In the genomic region with DNA sequence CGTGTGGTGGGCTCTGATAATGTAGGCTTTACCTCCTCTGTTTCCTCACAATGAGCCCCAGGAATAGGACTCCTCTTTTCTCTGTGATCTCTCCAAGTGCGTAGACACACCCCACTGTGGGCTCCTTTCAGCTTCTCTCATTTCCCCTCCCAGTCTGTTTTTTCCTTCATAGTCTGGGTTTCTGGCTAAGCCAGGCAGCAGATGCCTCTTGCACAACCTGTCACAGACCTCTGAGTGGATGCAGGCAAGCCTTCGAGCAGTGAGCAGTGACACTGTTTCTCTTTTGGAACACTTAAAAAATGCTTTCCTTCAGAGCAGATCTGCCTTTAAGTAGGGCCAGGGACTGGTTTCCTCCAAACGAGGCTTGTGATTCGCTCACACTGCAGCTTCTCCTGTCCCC, we compare ENCODE assay signal across 21 mouse cellular contexts. TPM values are rescaled to one million over a fixed set of nuclear protein-coding genes. Genes with fewer than 3 reads are reported as not detected.
A peak's percentile ranks its signal among the peaks of the same experiment; 100 is the strongest.
DNase-seq lines count a peak whose midpoint lies in the region; ATAC-seq and TF ChIP-seq lines count a peak whose summit lies in the region.
"Had no signal": no experiment of that assay in that cellular context is flagged by ENCODE, and none has a peak within 500 bp of the region (broad histone marks: within the 10 kb centered on the region; RNA-seq: fewer than 3 reads in every experiment).

No protein-coding gene starts in this region.

- no peak for TF ChIP-seq CTCF in thymus, adult 2 months (IDR thresholded peaks at IDR 0.05; ENCODE audit: borderline replicate concordance, control insufficient read depth, extremely low read depth, insufficient read depth, low read length, poor library complexity)

- no peak overlapping the region for H3K4me3 ChIP-seq in heart, embryonic 12.5 days
- no peak overlapping the region for H3K4me3 ChIP-seq in embryonic facial prominence, embryonic 12.5 days
- H3K4me3 ChIP-seq in thymus, adult 2 months (ENCODE audit: control insufficient read depth, insufficient read depth, low read length), result no peak overlapping the region
- H3K4me3 ChIP-seq: heart, embryonic 15.5 days; hindbrain, embryonic 13.5 days; neural tube, embryonic 12.5 days had no signal

- H3K27me3 ChIP-seq in heart, embryonic 12.5 days (replicated peaks), result no peaks in the 10 kb centered on the region
- no peaks in the 10 kb centered on the region for H3K27me3 ChIP-seq in embryonic facial prominence, embryonic 12.5 days
- no peaks in the 10 kb centered on the region for H3K27me3 ChIP-seq in thymus, adult 2 months (ENCODE audit: control insufficient read depth, insufficient read depth, low read length)
- H3K27me3 ChIP-seq: heart, embryonic 15.5 days; hindbrain, embryonic 13.5 days; neural tube, embryonic 12.5 days had no signal

- DNase-seq in heart, adult 18-20 months, result peak; percentile 55 to 74
- peak; percentile 51 for DNase-seq in 3T3-L1 (ENCODE audit: low read depth, low spot score)
- DNase-seq in thymus, adult 2 months, result no peak
- DNase-seq in layer of hippocampus, adult 11-12 months (ENCODE audit: low spot score), result no peak
- DNase-seq in adrenal gland, postnatal 25 days, result no peak
- DNase-seq: adrenal gland, postnatal 14 days; cerebellum, postnatal 14 days; kidney, adult 18-20 months; kidney, postnatal 14 days; layer of hippocampus, adult 9-11 months; thymus, postnatal 4 days had no signal

- no peaks in the 10 kb centered on the region for H3K9me3 ChIP-seq in heart, embryonic 12.5 days (replicated peaks)
- H3K9me3 ChIP-seq in embryonic facial prominence, embryonic 12.5 days, result no peaks in the 10 kb centered on the region
- H3K9me3 ChIP-seq: heart, embryonic 15.5 days; hindbrain, embryonic 13.5 days; neural tube, embryonic 12.5 days had no signal

- H3K4me1 ChIP-seq in heart, embryonic 12.5 days (replicated peaks), result no peaks in the 10 kb centered on the region
- H3K4me1 ChIP-seq in embryonic facial prominence, embryonic 12.5 days, result peaks cover 13% of the 10 kb centered on the region; the same call in 1 of the 2 replicates
- H3K4me1 ChIP-seq in thymus, adult 2 months (replicated peaks; ENCODE audit: control insufficient read depth, insufficient read depth, low read length), result peaks cover 11% of the 10 kb centered on the region
- H3K4me1 ChIP-seq: hindbrain, embryonic 13.5 days; neural tube, embryonic 12.5 days had no signal

- no peak overlapping the region for H3K4me2 ChIP-seq in heart, embryonic 12.5 days
- no peak overlapping the region for H3K4me2 ChIP-seq in embryonic facial prominence, embryonic 12.5 days (replicated peaks)
- H3K4me2 ChIP-seq: heart, embryonic 15.5 days; hindbrain, embryonic 13.5 days; neural tube, embryonic 12.5 days had no signal

- ATAC-seq in heart, embryonic 12.5 days (ENCODE audit: insufficient number of reproducible peaks, low FRiP score), result no peak
- ATAC-seq in embryonic facial prominence, embryonic 12.5 days (ENCODE audit: insufficient number of reproducible peaks, insufficient read depth, low FRiP score, low TSS enrichment), result no peak
- 0 out of 2 replicates have a peak, but pooled peaks have one; percentile 21 for ATAC-seq in megakaryocyte, adult 5-6 weeks (ENCODE audit: poor library complexity, severe bottlenecking)
- ATAC-seq: lung, postnatal 0 days had no signal

- H3K9ac ChIP-seq in heart, embryonic 12.5 days, result no peak overlapping the region
- no peak overlapping the region for H3K9ac ChIP-seq in embryonic facial prominence, embryonic 12.5 days
- H3K9ac ChIP-seq: heart, embryonic 15.5 days; hindbrain, embryonic 13.5 days; liver, embryonic 14.5 days; neural tube, embryonic 12.5 days had no signal

- no peak overlapping the region for H3K27ac ChIP-seq in heart, embryonic 12.5 days (ENCODE audit: poor library complexity, severe bottlenecking)
- 0 out of 2 replicates have a peak overlapping the region, but pooled peaks have one; percentile 17 for H3K27ac ChIP-seq in embryonic facial prominence, embryonic 12.5 days
- H3K27ac ChIP-seq in thymus, adult 2 months (ENCODE audit: control insufficient read depth, insufficient read depth, low read length), result no peak overlapping the region
- H3K27ac ChIP-seq: heart, embryonic 15.5 days; hindbrain, embryonic 13.5 days; liver, embryonic 14.5 days; neural tube, embryonic 12.5 days had no signal

- no peaks in the 10 kb centered on the region for H3K36me3 ChIP-seq in heart, embryonic 12.5 days
- H3K36me3 ChIP-seq in embryonic facial prominence, embryonic 12.5 days, result no peaks in the 10 kb centered on the region
- H3K36me3 ChIP-seq in thymus, adult 2 months (ENCODE audit: control insufficient read depth, insufficient read depth, low read length), result no peaks in the 10 kb centered on the region
- H3K36me3 ChIP-seq: G1E; heart, embryonic 15.5 days; hindbrain, embryonic 13.5 days; neural tube, embryonic 12.5 days had no signal

- no peak for TF ChIP-seq POLR2A in thymus, adult 2 months (IDR thresholded peaks at IDR 0.05; ENCODE audit: control insufficient read depth, extremely low read depth, insufficient read depth, low read length, poor library complexity)

- 54% methylated on average over 5 of the region's 5 CpGs for WGBS in heart, embryonic 12.5 days
- 48% methylated on average over 5 of the region's 5 CpGs for WGBS in embryonic facial prominence, embryonic 12.5 days
- 52% methylated on average over 5 of the region's 5 CpGs for WGBS in thymus, adult 2 months

RNA-seq across cellular contexts. Expression of gene Adamtsl3, which starts 24.2 kb away (rescaled TPM):
- 1 to 10 TPM; 6.0 to 6.4 TPM for total RNA-seq in heart, adult 18-20 months (2021)
- 0.57 and 0.63 TPM in 2 replicates for polyA plus RNA-seq in heart, embryonic 12.5 days (2016; fragmentation: Nextera tagmentation; extraction: Ambion mirVana)
- 1.7 and 2.8 TPM in 2 replicates for polyA plus RNA-seq in embryonic facial prominence, embryonic 12.5 days (2016; fragmentation: Nextera tagmentation; extraction: Ambion mirVana)
- total RNA-seq in megakaryocyte, adult 5-6 weeks (2015), result 0.11 and 0.18 TPM in 2 replicates
- total RNA-seq in megakaryocyte, adult 5-6 weeks (2017), result 0.15 and 0.16 TPM in 2 replicates
- polyA plus RNA-seq in thymus, adult 2 months (2012; rRNA removed), result 0.51 and 0.60 TPM in 2 replicates
- 1.9 and 2.7 TPM in 2 replicates for total RNA-seq in adrenal gland, postnatal 25 days (2021)
- total RNA-seq: megakaryocyte-erythroid progenitor cell, adult 5-6 weeks had no signal
- polyA plus RNA-seq: G1E had no signal

Comparison
In these comparisons a context has a peak if more than half of its experiments do, and no peak if none do; other contexts are left out.
1. DNase-seq: peak in heart, adult 18-20 months (2 of 2) and 3T3-L1 (single experiment); none in thymus, adult 2 months (single experiment), layer of hippocampus, adult 11-12 months (single experiment) and adrenal gland, postnatal 25 days (single experiment).